Comparison of ENCODE assay signal across 10 mouse cellular contexts in genomic region chr11:76507302-76508124, GRCm38 (mm10).
A peak's percentile ranks its signal among the peaks of the same experiment; 100 is the strongest.
DNase-seq lines count a peak whose midpoint lies in the region; ATAC-seq and TF ChIP-seq lines count a peak whose summit lies in the region.
"Had no signal": no experiment of that assay in that cellular context is flagged by ENCODE, and none has a peak within 500 bp of the region (broad histone marks: within the 10 kb centered on the region; RNA-seq: fewer than 3 reads in every experiment).

No protein-coding gene starts in this region.

- WGBS in hindbrain, embryonic 14.5 days: 62% methylated on average over 8 of the region's 8 CpGs
- WGBS in midbrain, embryonic 11.5 days: 80% methylated on average over 8 of the region's 8 CpGs
- WGBS in intestine, postnatal 0 days: 87% methylated on average over 8 of the region's 8 CpGs

- H3K4me2 ChIP-seq in hindbrain, embryonic 14.5 days (replicated peaks): peak overlapping the region; percentile 4; the same call in 1 of the 2 replicates
- no peak overlapping the region for H3K4me2 ChIP-seq in midbrain, embryonic 11.5 days
- H3K4me2 ChIP-seq in intestine, postnatal 0 days (replicated peaks; ENCODE audit: low read depth): no peak overlapping the region
- H3K4me2 ChIP-seq: kidney, embryonic 15.5 days had no signal

- peak overlapping the region; percentile 81 for H3K27ac ChIP-seq in hindbrain, embryonic 14.5 days
- peak overlapping the region; percentile 48 for H3K27ac ChIP-seq in midbrain, embryonic 11.5 days (ENCODE audit: low read depth, low read length)
- H3K27ac ChIP-seq in intestine, postnatal 0 days (ENCODE audit: low read depth, low read length): no peak overlapping the region
- H3K27ac ChIP-seq: kidney, embryonic 15.5 days had no signal

- DNase-seq in left cerebral cortex, adult 18-20 months (ENCODE audit: low spot score in 2 of 2): peak; percentile 63 to 79
- no peak for DNase-seq in left cerebral cortex, adult 11 months (ENCODE audit: low spot score)
- DNase-seq in hindbrain, embryonic 14.5 days (ENCODE audit: low spot score): peak; percentile 76
- peak; percentile 87 for DNase-seq in midbrain, embryonic 11.5 days (ENCODE audit: low spot score, missing footprints)
- peak; percentile 92 for DNase-seq in telencephalon, adult 2 months (ENCODE audit: low read depth, low spot score)
- DNase-seq: gastrocnemius, postnatal 14 days had no signal

- H3K9me3 ChIP-seq in hindbrain, embryonic 14.5 days (ENCODE audit: control insufficient read depth, low read length): no peaks in the 10 kb centered on the region
- no peaks in the 10 kb centered on the region for H3K9me3 ChIP-seq in midbrain, embryonic 11.5 days (ENCODE audit: control insufficient read depth, low read length)
- H3K9me3 ChIP-seq in intestine, postnatal 0 days (ENCODE audit: control insufficient read depth): no peaks in the 10 kb centered on the region
- H3K9me3 ChIP-seq: kidney, embryonic 15.5 days had no signal

- ATAC-seq in hindbrain, embryonic 14.5 days (ENCODE audit: low FRiP score): peak; percentile 75
- ATAC-seq in midbrain, embryonic 11.5 days (ENCODE audit: low FRiP score): peak; percentile 55
- no peak for ATAC-seq in CD4-positive, CD25-positive, alpha-beta regulatory T cell, adult 4 months
- no peak for ATAC-seq in megakaryocyte, adult 5-6 weeks (ENCODE audit: poor library complexity, severe bottlenecking)
- ATAC-seq in intestine, postnatal 0 days: no peak

- no peak for TF ChIP-seq CTCF in intestine, postnatal 0 days (IDR thresholded peaks at IDR 0.05; ENCODE audit: low read depth)

- no peak overlapping the region for H3K4me3 ChIP-seq in hindbrain, embryonic 14.5 days (replicated peaks; ENCODE audit: low read length)
- no peak overlapping the region for H3K4me3 ChIP-seq in midbrain, embryonic 11.5 days (ENCODE audit: low read depth, low read length)
- H3K4me3 ChIP-seq in intestine, postnatal 0 days (ENCODE audit: low read depth, low read length): no peak overlapping the region
- H3K4me3 ChIP-seq: kidney, embryonic 15.5 days had no signal

- H3K9ac ChIP-seq in hindbrain, embryonic 14.5 days: 0 out of 2 replicates have a peak overlapping the region, but pooled peaks have one; percentile 28
- peak overlapping the region; percentile 25; the same call in 1 of the 2 replicates for H3K9ac ChIP-seq in midbrain, embryonic 11.5 days (ENCODE audit: low read length)
- no peak overlapping the region for H3K9ac ChIP-seq in intestine, postnatal 0 days (ENCODE audit: low read depth, low read length)
- H3K9ac ChIP-seq: kidney, embryonic 15.5 days had no signal

- no peaks in the 10 kb centered on the region for H3K36me3 ChIP-seq in hindbrain, embryonic 14.5 days (replicated peaks; ENCODE audit: control insufficient read depth, insufficient read depth)
- H3K36me3 ChIP-seq in midbrain, embryonic 11.5 days (ENCODE audit: control insufficient read depth, insufficient read depth, low read length): no peaks in the 10 kb centered on the region
- H3K36me3 ChIP-seq in intestine, postnatal 0 days (ENCODE audit: control insufficient read depth, insufficient read depth): no peaks in the 10 kb centered on the region; the same call in 1 of the 2 replicates

- peaks cover 36% of the 10 kb centered on the region for H3K4me1 ChIP-seq in hindbrain, embryonic 14.5 days (replicated peaks; ENCODE audit: control insufficient read depth, insufficient read depth, low read length)
- peaks cover 14% of the 10 kb centered on the region; the same call in 1 of the 2 replicates for H3K4me1 ChIP-seq in midbrain, embryonic 11.5 days (ENCODE audit: control insufficient read depth, insufficient read depth, low read length)
- H3K4me1 ChIP-seq in intestine, postnatal 0 days (replicated peaks; ENCODE audit: control insufficient read depth, insufficient read depth, low read length): 0 out of 2 replicates have a peak, but pooled peaks cover 8% of the 10 kb centered on the region

- no peaks in the 10 kb centered on the region for H3K27me3 ChIP-seq in hindbrain, embryonic 14.5 days (ENCODE audit: control insufficient read depth, insufficient read depth, low read length)
- H3K27me3 ChIP-seq in midbrain, embryonic 11.5 days (ENCODE audit: control insufficient read depth, insufficient read depth, low read length): no peaks in the 10 kb centered on the region
- H3K27me3 ChIP-seq in intestine, postnatal 0 days (replicated peaks; ENCODE audit: control insufficient read depth, insufficient read depth, low read length): no peaks in the 10 kb centered on the region
- H3K27me3 ChIP-seq: kidney, embryonic 15.5 days had no signal

Comparison
In these comparisons a context has a peak if more than half of its experiments do, and no peak if none do; other contexts are left out.
1. ATAC-seq: peak in hindbrain, embryonic 14.5 days (single experiment) and midbrain, embryonic 11.5 days (single experiment); none in CD4-positive, CD25-positive, alpha-beta regulatory T cell, adult 4 months (single experiment), megakaryocyte, adult 5-6 weeks (single experiment) and intestine, postnatal 0 days (single experiment).